Mouse (Mus musculus) effector memory CD4-positive, alpha-beta T cell, adult 5 months (primary cell): Measurements from ENCODE around the gene Nop9. TPM values are rescaled to one million over a fixed set of nuclear protein-coding genes. Genes with fewer than 3 reads are reported as not detected.

Experiments used
- polyA plus RNA-seq: library from polyadenylated mRNA; unstranded; fragments of 100-300 nt; shearing (Covaris generic); gene quantifications from one replicate; pipeline ENCODE4 v1.2.1, GENCODE M21; 2017

Nop9 gene
- 51.0 TPM for polyA plus RNA-seq

DNA sequence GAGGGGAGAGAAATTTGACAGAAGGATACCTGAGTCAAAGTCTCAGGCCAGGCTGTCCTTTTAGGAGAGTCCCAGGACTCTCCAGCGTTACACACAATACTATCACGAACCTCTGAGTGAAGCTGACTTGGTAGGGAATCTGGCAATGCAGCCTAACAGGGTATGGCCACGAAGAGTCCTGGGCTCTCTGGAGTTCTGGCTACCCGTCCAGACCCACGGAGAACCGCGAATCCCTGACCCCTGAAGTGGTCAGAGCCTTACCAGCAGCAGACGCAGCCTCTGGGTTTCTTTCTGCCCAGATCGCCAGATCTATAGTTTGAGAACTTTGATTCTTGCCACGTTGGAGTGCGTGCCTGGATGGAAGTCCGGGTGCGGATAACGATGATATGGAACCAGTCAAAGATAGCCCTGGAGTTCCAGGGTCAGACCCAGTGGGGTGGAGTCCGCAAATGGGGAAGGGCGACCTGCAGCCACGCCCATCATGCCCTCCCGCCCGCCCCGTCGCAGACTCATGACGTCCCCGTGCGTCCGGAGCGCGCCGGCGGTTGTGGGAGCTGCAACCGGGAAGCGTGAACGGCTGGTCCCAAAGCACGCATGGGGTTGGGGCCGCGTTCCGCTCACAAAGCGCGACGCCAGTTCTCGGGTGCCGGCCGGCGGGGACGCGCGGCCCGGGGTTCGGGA is at the start of gene Nop9, which contains the start of gene Dhrs1:
TSS of gene Nop9 (plus strand) at position 514 of the 681 bp plus-strand sequence.
TSS of gene Dhrs1 (minus strand) at position 511 of the 681 bp plus-strand sequence.

DNA sequence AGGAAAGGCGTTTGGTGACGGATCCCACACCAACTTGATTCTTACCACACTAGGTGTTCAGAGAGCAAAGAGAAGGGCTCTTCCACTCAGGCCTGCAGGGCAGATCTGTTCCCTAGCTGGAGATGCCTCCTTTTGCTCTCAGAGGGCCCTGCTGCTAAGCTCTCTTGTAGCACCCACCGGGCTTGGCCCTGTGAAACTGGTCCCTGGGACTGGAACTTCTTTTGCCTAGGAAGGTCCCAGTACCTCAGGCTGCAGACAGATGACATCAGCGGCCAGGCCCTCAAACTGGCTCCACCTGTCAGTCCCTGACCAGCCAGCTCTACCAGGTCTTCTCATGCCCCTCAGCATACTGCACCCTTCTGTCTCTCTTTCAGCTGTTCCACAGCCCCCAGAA is 31.8 kb upstream of the Nop9 start, which contains the start of gene Tgm1:
TSS of gene Tgm1 (minus strand) at position 198 of the 394 bp plus-strand sequence.

DNA sequence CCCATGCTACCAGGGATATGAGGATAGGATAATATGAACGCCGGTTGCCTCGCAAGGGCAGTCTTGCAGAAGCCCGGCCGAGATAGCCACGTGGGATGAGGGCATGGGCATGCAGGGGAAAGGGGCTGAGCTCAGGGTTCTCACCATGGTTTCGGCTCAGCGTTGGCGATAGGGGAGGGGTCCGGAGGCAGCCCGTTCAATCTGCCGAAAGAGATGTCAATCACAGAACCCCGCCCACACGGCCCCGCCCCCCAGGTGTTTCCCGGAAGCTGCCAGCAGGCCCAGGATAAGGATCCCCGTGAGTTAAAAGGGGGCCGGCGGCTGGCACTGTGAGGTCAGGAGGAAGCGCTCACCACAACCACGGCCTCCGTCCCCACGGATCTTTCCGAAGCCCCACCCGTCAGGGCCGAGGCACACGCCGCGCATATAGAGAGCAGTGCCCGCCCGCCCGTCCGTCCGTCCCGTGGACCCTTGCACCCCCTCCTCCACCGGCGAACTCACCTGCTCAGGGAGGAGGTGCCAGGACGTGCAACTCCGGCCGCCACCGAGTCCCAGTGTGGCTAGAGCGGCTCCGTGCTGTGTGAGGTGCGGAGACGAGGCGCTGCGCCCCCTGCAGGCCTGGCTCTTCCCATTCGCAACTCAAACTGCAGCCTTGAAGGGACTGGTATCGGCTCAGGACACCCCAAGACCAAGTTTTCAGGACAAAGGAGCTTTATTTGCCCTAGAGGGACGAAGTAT is 23.6 kb upstream of the Nop9 start, which contains the start of gene Rabggta:
TSS of gene Rabggta (minus strand) at position 564 of the 738 bp plus-strand sequence.

DNA sequence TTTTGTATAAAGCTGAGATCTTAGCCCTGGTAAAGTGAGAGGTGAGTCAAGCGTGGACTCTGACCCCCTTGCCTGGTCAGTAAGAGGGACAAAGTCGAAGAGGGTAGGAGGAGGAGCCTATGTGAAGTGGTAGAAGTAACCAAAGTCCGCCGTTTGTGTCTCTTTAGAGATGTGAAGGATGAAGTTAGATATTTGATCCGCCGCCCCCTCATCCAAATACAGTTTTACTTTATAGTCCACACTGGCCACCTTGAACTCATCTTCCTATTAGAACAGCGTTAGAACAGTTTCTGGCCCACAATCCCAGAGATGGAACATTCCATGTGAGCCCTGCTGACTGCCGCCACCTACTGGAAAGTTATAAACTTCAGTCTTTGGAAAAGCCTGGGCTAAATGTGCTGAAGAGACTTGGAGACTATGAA is 12.9 kb downstream of the Nop9 start, which contains the start of gene Cideb:
TSS of gene Cideb (minus strand) at position 96 of the 422 bp plus-strand sequence.

DNA sequence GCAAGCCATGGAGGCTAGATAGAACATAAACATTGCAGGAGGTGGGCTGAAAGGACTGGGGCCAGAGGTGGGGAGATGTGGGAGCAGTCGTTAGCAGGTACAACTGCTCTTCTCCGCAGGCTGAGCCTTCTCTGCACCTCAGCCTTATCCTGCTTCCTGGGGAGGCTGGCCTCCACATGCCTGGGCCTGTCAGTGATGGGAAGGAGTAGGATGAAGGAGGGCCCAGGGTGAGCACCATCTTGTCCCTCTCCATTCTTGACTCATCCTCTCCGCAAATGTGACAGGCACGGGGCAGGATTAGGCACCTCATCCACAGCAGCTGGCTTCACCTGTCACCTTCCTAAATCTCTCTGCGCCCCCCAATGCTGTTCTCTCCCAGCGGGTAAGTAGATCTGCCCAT is 15.7 kb downstream of the Nop9 start, which contains the start of gene Ltb4r2:
TSS of gene Ltb4r2 (plus strand) at position 266 of the 400 bp plus-strand sequence.

DNA sequence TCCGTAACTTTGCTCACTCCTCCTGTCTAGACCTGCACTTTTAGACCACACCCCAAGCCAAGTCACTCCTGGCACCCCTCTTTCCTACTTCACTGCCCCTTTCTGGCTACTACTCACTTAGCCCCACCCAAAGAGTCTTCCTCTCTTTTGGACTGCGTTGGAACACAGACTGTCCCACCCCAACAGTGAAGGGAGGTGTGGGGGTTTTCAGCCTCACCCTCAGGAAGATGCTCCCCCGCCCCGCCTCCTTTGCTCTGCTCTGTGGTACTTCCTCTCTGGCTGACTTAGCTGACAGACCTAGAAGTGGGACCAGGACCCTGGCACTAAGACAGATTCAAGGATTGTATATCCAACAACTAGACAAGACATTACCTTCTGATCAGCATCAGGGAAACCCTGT is 20.2 kb downstream of the Nop9 start, which contains the start of gene Ltb4r1:
TSS of gene Ltb4r1 (plus strand) at position 267 of the 400 bp plus-strand sequence.

DNA sequence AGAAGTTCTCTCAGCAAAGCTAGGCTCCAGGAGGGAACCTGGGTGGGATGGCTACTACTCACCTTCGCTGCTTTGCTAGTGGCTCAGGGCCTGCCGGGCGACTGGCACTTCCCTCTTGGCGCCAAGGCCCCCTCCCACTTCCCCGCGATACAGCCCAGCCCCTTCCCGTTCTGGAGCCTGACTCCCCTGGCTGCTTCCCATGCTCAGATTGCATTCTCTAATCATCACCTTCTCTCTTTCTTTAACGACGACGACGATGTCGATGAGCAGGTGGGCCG is 38.4 kb downstream of the Nop9 start, which contains the start of gene Adcy4:
TSS of gene Adcy4 (minus strand) at position 138 of the 278 bp plus-strand sequence.

DNA sequence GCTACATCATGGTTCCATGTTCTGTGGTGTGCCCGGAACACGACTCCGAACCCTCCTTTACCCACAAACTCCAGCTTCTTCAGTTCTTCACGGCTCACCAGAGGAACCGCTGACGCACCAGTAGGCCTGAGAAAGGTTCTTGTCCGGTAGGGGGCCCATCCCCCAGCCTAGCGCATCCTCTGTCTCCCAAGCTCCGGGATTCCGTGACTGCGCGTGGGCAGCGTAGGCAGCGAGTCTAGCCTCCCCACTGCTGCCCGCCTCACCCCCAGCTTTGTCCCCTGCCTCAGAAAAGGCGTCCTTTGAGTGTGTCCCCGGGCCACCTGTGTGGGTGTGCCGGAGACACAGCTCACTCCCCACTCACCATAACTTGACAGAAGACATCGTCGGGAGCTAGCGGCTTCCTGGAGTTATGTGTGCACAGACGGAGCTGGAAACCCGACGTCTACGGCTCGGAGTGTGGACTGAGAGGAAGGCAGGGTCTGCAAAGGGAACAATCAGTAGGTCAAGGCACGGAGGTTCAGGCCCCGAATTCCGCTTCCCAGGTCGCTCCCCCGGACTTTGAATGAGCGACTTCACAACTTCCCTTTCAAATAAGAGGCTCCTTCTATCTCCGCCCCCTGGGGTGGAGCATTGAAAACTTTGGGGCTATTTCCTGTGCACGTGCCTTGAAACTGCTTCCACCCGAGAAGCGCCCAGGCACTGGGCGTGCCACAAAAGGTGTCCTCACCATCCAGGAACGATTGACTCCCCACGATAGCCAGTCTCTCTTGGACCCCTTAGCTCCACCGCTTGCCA is 43.0 kb downstream of the Nop9 start, which contains the start of gene Ripk3:
TSS of gene Ripk3 (minus strand) at position 610 of the 795 bp plus-strand sequence.

Other genes starting within 250 kb of the Nop9 start
- not detected for gene Cpne6, start 235.2 kb upstream of the Nop9 start, polyA plus RNA-seq
- not detected for gene Nrl, start 220.7 kb upstream of the Nop9 start, polyA plus RNA-seq
- gene Pck2, start 205.4 kb upstream of the Nop9 start, polyA plus RNA-seq = 14.1 TPM
- gene Dcaf11, start 185.7 kb upstream of the Nop9 start, polyA plus RNA-seq = 104 TPM
- 4.2 TPM for gene A730061H03Rik, start 185.3 kb upstream of the Nop9 start, polyA plus RNA-seq
- not detected for gene Fitm1, start 170.1 kb upstream of the Nop9 start, polyA plus RNA-seq
- 723 TPM for gene Psme1, start 167.6 kb upstream of the Nop9 start, polyA plus RNA-seq
- 16.6 TPM for gene Emc9, start 160.4 kb upstream of the Nop9 start, polyA plus RNA-seq
- 460 TPM for gene Psme2, start 154.6 kb upstream of the Nop9 start, polyA plus RNA-seq
- gene Rnf31, start 154.0 kb upstream of the Nop9 start, polyA plus RNA-seq = 41.5 TPM
- gene Irf9, start 142.1 kb upstream of the Nop9 start, polyA plus RNA-seq = 60.1 TPM
- gene Rec8, start 127.7 kb upstream of the Nop9 start, polyA plus RNA-seq = 0.65 TPM
- 64.4 TPM for gene Ipo4, start 109.7 kb upstream of the Nop9 start, polyA plus RNA-seq
- not detected for gene Gm49378, start 107.8 kb upstream of the Nop9 start, polyA plus RNA-seq
- gene Tm9sf1, start 101.9 kb upstream of the Nop9 start, polyA plus RNA-seq = 65.5 TPM
- 0.59 TPM for gene Tssk4, start 95.5 kb upstream of the Nop9 start, polyA plus RNA-seq
- 52.4 TPM for gene Mdp1, start 85.2 kb upstream of the Nop9 start, polyA plus RNA-seq
- 32.1 TPM for gene Gmpr2, start 73.8 kb upstream of the Nop9 start, polyA plus RNA-seq
- 214 TPM for gene Nedd8, start 73.6 kb upstream of the Nop9 start, polyA plus RNA-seq
- 351 TPM for gene Tinf2, start 63.9 kb upstream of the Nop9 start, polyA plus RNA-seq
- not detected for gene Tgm1, start 31.8 kb upstream of the Nop9 start, polyA plus RNA-seq
- gene Rabggta, start 23.4 kb upstream of the Nop9 start, polyA plus RNA-seq = 89.4 TPM
- gene Dhrs1, start within 50 bp of the Nop9 start, polyA plus RNA-seq = 22.6 TPM
- gene Cideb, start 12.8 kb downstream of the Nop9 start, polyA plus RNA-seq = not detected
- 0.14 TPM for gene Ltb4r2, start 15.7 kb downstream of the Nop9 start, polyA plus RNA-seq
- 0.27 TPM for gene Ltb4r1, start 20.3 kb downstream of the Nop9 start, polyA plus RNA-seq
- not detected for gene Adcy4, start 38.4 kb downstream of the Nop9 start, polyA plus RNA-seq
- 60.3 TPM for gene Ripk3, start 43.2 kb downstream of the Nop9 start, polyA plus RNA-seq
- gene Nfatc4, start 77.5 kb downstream of the Nop9 start, polyA plus RNA-seq = not detected
- not detected for gene Nynrin, start 108.3 kb downstream of the Nop9 start, polyA plus RNA-seq
- gene Cbln3, start 138.7 kb downstream of the Nop9 start, polyA plus RNA-seq = 0.10 TPM
- gene Khnyn, start 139.3 kb downstream of the Nop9 start, polyA plus RNA-seq = 89.2 TPM
- gene Sdr39u1, start 154.6 kb downstream of the Nop9 start, polyA plus RNA-seq = 29.4 TPM
- not detected for gene Cma1, start 199.0 kb downstream of the Nop9 start, polyA plus RNA-seq
- not detected for gene Cma2, start 205.3 kb downstream of the Nop9 start, polyA plus RNA-seq